Mouse (Mus musculus): ENCODE measurements around the gene Tab2. TPM values are rescaled to one million over a fixed set of nuclear protein-coding genes. Genes with fewer than 3 reads are reported as not detected.

Tab2 gene
- total RNA-seq, 1 experiment from 2014 or later, result 161 TPM

- no peak for ATAC-seq (replicated peaks; ENCODE audit: insufficient number of reproducible peaks, low FRiP score, low TSS enrichment, poor library complexity, severe bottlenecking)
Measured at GRCm38 (mm10) chr10:7860494-7860893, 95.5 kb downstream of the Tab2 start.

Other genes starting within 250 kb of the Tab2 start
- gene Katna1, start 230.2 kb downstream of the Tab2 start, total RNA-seq (2017), result 81.5 to 120 TPM (median 106 TPM) in 3 replicates
- gene Ginm1, start 163.4 kb downstream of the Tab2 start, total RNA-seq (2017), result 91.1 to 104 TPM (median 95.7 TPM) in 3 replicates
- 146 to 157 TPM (median 154 TPM) in 3 replicates for gene Ppil4, start 163.3 kb downstream of the Tab2 start, total RNA-seq (2017)
- gene Zc3h12d, start 123.8 kb downstream of the Tab2 start, total RNA-seq (2017), result 20.3 to 26.7 TPM (median 25.0 TPM) in 3 replicates